Mouse (Mus musculus) right cerebral cortex, adult 2 months (tissue): ENCODE results near the gene Cluh.
A peak's percentile ranks its signal among the peaks of the same experiment; 100 is the strongest.

Source experiments
- DNase-seq, 2 experiments: peaks; one replicate each; pipeline ENCODE4 v3.0.0; 2021 to 2022; ENCODE audit warnings: low spot score in 2 of 2

The Cluh gene

DNA sequence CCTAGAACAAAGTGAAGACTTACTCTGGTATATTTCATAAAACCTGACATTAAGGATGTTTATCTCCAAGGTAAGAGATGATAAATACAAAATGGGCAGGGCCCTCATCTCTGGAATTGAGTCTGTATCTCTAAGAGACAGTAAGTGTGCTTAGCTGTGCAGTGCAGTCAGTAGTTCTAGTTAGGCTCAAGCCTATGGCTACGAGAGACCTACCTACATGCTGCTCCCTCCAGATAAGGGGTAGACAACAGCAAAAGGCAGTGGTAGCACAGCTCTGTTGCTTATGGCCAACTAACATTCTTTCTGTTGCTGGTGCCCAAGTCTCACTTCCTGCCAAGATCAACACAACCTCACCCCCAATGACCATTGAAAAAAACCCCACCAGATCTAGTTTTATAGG is 24.3 kb downstream of the Cluh start:
- DNase-seq: no peak

DNA sequence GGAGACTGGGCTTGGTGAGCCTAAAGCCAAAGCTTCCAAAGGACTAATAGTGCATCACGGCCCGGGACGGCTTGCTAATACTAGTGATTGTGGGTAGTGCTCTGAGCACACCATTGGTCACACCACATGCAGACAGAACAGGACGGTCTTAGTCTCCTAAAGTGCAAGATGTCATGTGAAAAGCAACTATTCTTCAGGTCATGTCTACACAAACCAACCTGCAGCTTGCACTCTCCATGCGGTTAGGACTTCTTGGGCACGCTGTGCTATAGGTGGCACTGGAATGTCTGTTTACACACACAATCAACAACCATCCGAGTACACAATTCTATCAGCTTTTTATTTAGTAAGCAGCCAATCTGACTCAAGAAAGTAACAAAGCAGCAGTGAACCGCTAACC is 25.4 kb downstream of the Cluh start:
- DNase-seq: peak in 1 of 2 experiments; percentile 3

DNA sequence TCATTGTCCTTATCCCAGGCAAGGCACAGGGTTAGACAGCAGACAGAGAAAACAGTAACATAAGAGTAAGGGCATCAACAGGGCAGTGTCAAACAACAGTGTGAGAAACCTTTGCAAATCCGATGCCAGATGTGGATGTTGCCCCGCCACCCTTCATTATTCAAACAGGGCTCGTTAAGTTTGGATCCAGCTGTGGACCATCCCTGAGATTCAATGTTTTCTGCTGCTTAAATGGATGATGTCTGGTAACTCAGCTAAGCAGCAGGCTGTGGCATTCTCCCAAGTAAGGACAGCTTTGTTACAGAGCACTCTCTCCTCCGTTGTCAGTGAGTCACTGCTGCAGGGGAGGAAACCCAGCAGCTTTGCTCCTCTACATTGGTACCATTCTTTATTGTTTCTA is 25.9 kb downstream of the Cluh start:
- DNase-seq: peak; percentile 64 to 69

DNA sequence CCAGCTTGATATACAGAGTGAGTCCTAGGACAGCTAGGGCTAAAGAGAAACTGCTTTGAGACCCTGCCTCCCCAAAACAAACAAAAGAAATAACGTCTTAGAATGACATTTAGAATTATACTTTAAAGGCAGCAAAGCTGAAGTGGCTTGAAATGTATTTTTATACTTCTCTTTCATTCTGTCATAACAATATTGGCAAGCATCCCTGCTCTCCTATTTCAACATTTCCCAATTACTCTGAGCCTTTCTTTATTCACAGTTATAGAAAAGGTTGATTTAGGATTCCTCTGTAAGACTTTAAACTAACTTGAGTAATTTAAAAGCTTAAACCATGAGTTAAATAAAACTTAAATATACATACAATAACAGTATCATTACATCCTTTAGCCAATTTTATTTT is 42.9 kb downstream of the Cluh start:
- no peak for DNase-seq

DNA sequence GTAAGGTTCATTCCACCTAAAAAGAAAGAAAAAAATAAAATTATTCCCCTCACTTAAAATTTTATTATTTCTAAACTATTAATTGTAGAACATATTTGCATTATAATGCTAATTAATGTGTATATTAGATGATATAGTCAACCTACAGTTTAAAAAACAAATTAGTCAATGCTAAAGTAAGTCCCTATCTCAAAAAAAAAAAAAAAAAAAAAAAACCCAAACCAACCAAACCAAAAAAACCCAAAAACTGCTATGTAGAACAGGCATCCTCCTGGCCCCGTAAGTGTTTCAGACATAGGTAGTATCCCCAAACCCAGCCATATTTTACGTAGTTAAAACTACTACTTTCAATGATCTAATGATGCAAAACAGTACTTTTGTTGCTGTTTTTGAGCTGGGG is 50.2 kb downstream of the Cluh start:
- no peak for DNase-seq

DNA sequence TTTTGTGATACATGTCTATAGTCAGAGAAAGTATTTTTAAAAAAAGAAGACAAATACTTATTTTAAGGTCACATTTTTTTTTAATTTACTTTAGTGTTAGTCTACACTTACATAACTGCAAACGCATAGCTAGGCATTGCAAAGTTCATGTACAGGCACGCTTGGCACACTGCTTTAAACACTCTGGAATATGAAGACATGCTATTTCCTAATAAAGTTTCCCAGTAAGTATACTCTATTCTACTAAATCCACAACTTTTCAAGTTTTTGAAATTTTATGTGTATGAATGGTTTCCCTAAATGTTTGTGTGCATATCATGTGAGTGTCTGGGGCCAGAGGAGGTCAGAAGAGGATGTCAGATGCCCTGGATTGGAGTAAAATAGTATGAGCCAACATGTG is 54.8 kb downstream of the Cluh start:
- no peak for DNase-seq

DNA sequence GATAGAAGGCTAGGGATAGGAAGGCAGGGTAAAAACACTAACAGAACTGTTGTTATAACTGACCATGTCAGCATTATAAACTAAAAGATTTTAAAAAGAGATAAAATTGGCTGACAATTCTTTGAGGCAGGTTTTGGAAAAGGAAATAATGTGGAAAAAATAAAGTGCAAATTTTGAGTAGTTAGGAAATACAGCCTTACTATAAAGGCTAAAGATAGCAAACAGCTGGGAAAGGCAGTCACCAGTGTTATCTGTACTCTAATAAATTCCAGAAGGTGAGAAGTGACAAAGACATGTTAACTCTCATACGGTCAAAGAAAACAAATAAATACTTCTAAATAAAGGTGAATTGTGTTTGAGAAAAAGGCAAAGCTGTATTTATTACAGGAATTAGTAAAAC is 59.5 kb downstream of the Cluh start:
- DNase-seq: no peak

DNA sequence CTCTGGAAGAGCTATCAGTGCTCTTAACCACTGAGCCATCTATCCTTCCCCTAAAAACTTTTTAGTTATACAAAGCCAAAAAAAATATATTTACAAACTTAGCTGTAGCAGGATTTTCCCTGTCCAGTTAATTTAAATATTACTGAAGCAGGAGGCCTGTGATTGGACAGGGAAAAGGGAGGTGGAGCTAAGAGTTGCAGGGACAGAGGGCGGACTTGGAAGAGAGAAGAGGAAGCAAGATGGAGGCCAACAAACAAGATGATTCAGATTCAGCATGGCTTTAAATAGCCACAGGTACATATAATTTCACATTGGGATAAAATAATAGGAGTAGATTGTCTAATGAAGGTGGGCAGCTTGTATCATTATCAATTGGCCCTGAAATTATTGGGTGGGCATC is 61.4 kb downstream of the Cluh start:
- DNase-seq: no peak

DNA sequence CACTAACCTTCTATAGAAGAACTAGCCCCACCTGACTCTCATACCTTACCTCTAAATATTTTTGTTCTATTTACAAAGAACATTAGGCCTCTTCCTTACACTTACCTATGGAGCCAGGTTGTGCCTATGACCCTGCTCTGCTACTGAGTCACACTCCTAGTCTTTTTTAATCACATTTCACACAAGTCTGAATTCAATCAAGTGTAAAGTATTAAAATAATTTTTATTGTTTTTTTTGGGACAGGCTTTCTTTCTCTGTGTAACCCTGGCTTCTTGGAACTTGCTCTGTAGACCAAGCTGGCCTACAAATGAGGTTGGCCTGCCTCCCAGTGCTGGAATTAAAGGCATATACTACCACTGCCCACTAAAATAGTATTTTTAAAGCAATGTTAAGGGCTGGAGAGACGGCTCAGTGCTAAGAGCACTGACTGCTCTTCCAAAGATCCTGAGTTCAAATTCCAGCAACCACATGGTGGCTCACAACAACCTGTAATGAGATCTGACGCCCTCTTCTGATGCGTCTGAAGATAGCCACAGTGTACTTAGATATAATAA is 66.8 kb downstream of the Cluh start:
- DNase-seq: peak in 1 of 2 experiments; percentile 29
